Mouse (Mus musculus) MEL (cell line): ENCODE measurements around the gene Rnase13. TPM values are rescaled to one million over a fixed set of nuclear protein-coding genes. Genes with fewer than 3 reads are reported as not detected.

Source experiments
- DNase-seq: peaks from one replicate; pipeline ENCODE4 v3.0.0; 2011; ENCODE audit warnings: low read depth, low spot score
- H3K27ac ChIP-seq: 2 replicates; pipeline ENCODE4 v1.5.1; 2012; ENCODE audit warnings: low read depth, mild to moderate bottlenecking, control low read depth, low read length, moderate library complexity; ENCODE audit not compliant: control insufficient read depth
- H3K27me3 ChIP-seq, 2 experiments: fragments of 150-350 bp in 1 of 2; sonication (generic) in 1 of 2; 2 replicates each; pipeline ENCODE4 v1.6.1; 2012; ENCODE audit warnings: low read length in 2 of 2, mild to moderate bottlenecking in 2 of 2, improper control_type of control experiment in 1 of 2, moderate library complexity in 1 of 2; ENCODE audit not compliant: insufficient read depth in 2 of 2, control insufficient read depth in 1 of 2
- H3K36me3 ChIP-seq, 2 experiments: 2 replicates each; pipeline ENCODE4 v1.6.1; 2012 to 2014; ENCODE audit warnings: low read length in 2 of 2, improper control_type of control experiment in 1 of 2, inconsistent platforms in 1 of 2, mild to moderate bottlenecking in 1 of 2; ENCODE audit not compliant: insufficient read depth in 2 of 2, control insufficient read depth in 1 of 2
- H3K4me1 ChIP-seq, 2 experiments: fragments of 150-350 bp in 1 of 2; sonication (generic) in 1 of 2; 2 replicates each; pipeline ENCODE4 v1.6.1; 2012; ENCODE audit warnings: low read length in 2 of 2, improper control_type of control experiment in 1 of 2, mild to moderate bottlenecking in 1 of 2; ENCODE audit not compliant: insufficient read depth in 2 of 2, control insufficient read depth in 1 of 2
- H3K4me3 ChIP-seq, 2 experiments: fragments of 150-350 bp in 1 of 2; sonication (generic) in 1 of 2; 2 replicates each; pipeline ENCODE4 v1.5.1; 2012; ENCODE audit warnings: low read depth in 2 of 2, low read length in 2 of 2, mild to moderate bottlenecking in 2 of 2, moderate library complexity in 2 of 2, control low read depth in 1 of 2, improper control_type of control experiment in 1 of 2; ENCODE audit not compliant: control insufficient read depth in 1 of 2, insufficient read depth in 1 of 2
- H3K79me2 ChIP-seq: 2 replicates; pipeline ENCODE4 v1.6.1; 2012; ENCODE audit warnings: mild to moderate bottlenecking, low read length, moderate library complexity; ENCODE audit not compliant: control insufficient read depth, poor library complexity, insufficient read depth
- H3K9ac ChIP-seq: 2 replicates; pipeline ENCODE4 v1.6.1; 2012; ENCODE audit warnings: low read depth, mild to moderate bottlenecking, control low read depth, low read length, moderate library complexity; ENCODE audit not compliant: control insufficient read depth, poor library complexity, severe bottlenecking
- H3K9me3 ChIP-seq: fragments of 150-350 bp; sonication (generic); replicated peaks from 2 replicates; pipeline ENCODE4 v1.6.1; 2012; ENCODE audit warnings: mild to moderate bottlenecking, low read length, improper control_type of control experiment, moderate library complexity; ENCODE audit not compliant: insufficient read depth
- BHLHE40 ChIP-seq: IDR thresholded peaks from 2 replicates; pipeline ENCODE4 v1.6.1; 2012; ENCODE audit warnings: low read depth, mild to moderate bottlenecking, inconsistent platforms, low read length, improper control_type of control experiment, borderline replicate concordance
- E2F4 ChIP-seq: IDR thresholded peaks from 2 replicates; pipeline ENCODE4 v1.6.1; 2011; ENCODE audit warnings: low read depth, low read length, improper control_type of control experiment, borderline replicate concordance
- ELF1 ChIP-seq: IDR thresholded peaks from 2 replicates; pipeline ENCODE4 v1.6.1; 2014; ENCODE audit warnings: low read depth, mild to moderate bottlenecking, inconsistent platforms, low read length, improper control_type of control experiment, moderate library complexity
- EP300 ChIP-seq, 2 experiments: IDR thresholded peaks; 2 replicates each; pipeline ENCODE4 v1.6.1; 2011; ENCODE audit warnings: improper control_type of control experiment in 2 of 2, low read length in 2 of 2, low read depth in 1 of 2, mild to moderate bottlenecking in 1 of 2
- ETS1 ChIP-seq: IDR thresholded peaks from 2 replicates; pipeline ENCODE4 v1.6.1; 2012; ENCODE audit warnings: low read depth, mild to moderate bottlenecking, inconsistent platforms, low read length, improper control_type of control experiment, moderate library complexity
- JUND ChIP-seq: IDR thresholded peaks from 2 replicates; pipeline ENCODE4 v1.6.1; 2011; ENCODE audit warnings: low read depth, mild to moderate bottlenecking, improper control_type of control experiment, low read length
- KAT2A ChIP-seq: conservative IDR thresholded peaks from 2 replicates; pipeline ENCODE4 v1.6.1; 2012; ENCODE audit warnings: low read depth, low read length, improper control_type of control experiment, inconsistent platforms
- MAX ChIP-seq: IDR thresholded peaks from 2 replicates; pipeline ENCODE4 v1.6.1; 2011; ENCODE audit warnings: low read length, improper control_type of control experiment
- MAZ ChIP-seq: IDR thresholded peaks from 2 replicates; pipeline ENCODE4 v1.6.1; 2012; ENCODE audit warnings: low read depth, mild to moderate bottlenecking, inconsistent platforms, low read length, improper control_type of control experiment
- MEF2A ChIP-seq: IDR thresholded peaks from 2 replicates; pipeline ENCODE4 v1.6.1; 2014; ENCODE audit warnings: low read depth, mild to moderate bottlenecking, inconsistent platforms, low read length, improper control_type of control experiment; ENCODE audit not compliant: poor library complexity, insufficient replicate concordance, severe bottlenecking; ENCODE audit errors: extremely low read depth
- NRF1 ChIP-seq: IDR thresholded peaks from 2 replicates; pipeline ENCODE4 v1.6.1; 2014; ENCODE audit warnings: low read depth, mild to moderate bottlenecking, inconsistent platforms, low read length, improper control_type of control experiment, moderate library complexity; ENCODE audit not compliant: poor library complexity, insufficient read depth, severe bottlenecking
- POLR2A ChIP-seq, 2 experiments: IDR thresholded peaks; 2 replicates each; pipeline ENCODE4 v1.6.1; 2011 to 2012; ENCODE audit warnings: low read length in 2 of 2, mild to moderate bottlenecking in 2 of 2, control low read depth in 1 of 2, improper control_type of control experiment in 1 of 2, low read depth in 1 of 2, moderate library complexity in 1 of 2; ENCODE audit not compliant: control insufficient read depth in 1 of 2, insufficient read depth in 1 of 2, poor library complexity in 1 of 2
- SIN3A ChIP-seq: IDR thresholded peaks from 2 replicates; pipeline ENCODE4 v1.6.1; 2012; ENCODE audit warnings: low read length, improper control_type of control experiment, inconsistent platforms
- TBP ChIP-seq: IDR thresholded peaks from 2 replicates; pipeline ENCODE4 v1.8.0; 2011; ENCODE audit warnings: low read depth, low read length, improper control_type of control experiment
- ZKSCAN1 ChIP-seq: IDR thresholded peaks from 2 replicates; pipeline ENCODE4 v1.6.1; 2012; ENCODE audit warnings: low read depth, mild to moderate bottlenecking, inconsistent platforms, low read length, improper control_type of control experiment, moderate library complexity
- ZNF384 ChIP-seq: IDR thresholded peaks from 2 replicates; pipeline ENCODE4 v1.6.1; 2012; ENCODE audit warnings: low read depth, mild to moderate bottlenecking, inconsistent platforms, low read length, improper control_type of control experiment
- polyA plus RNA-seq, 2 experiments: library from polyadenylated mRNA; stranded (reverse) in 1 of 2; unstranded in 1 of 2; fragments of >175 nt in 1 of 2; fragments of >200 nt in 1 of 2; gene quantifications; 2 replicates each; pipeline versions ENCODE4 v1.2.1 to v1.2.4; 2012; ENCODE audit warnings: low replicate concordance in 2 of 2, low read depth in 1 of 2; ENCODE audit not compliant: insufficient read length in 2 of 2, insufficient read depth in 1 of 2, missing spikeins in 1 of 2
- total RNA-seq: library from RNA; depleted of rRNA; stranded (reverse); fragments of 300-350 nt; gene quantifications from 2 replicates; pipeline ENCODE4 v1.2.3, GENCODE M21; 2012

Gene Rnase13
- total and polyA plus RNA-seq, 3 experiments: not detected

- Histone ChIP-seq H3K36me3 (peaks cover 0 to 5% of the 10 kb centered on the region in 2 experiments; a peak in 2 of 4 replicates), H3K9ac (peak overlapping the region; percentile 54), H3K4me1 (peaks cover 2 to 9% of the 10 kb centered on the region in 2 experiments), H3K27me3 (no peaks in the 10 kb centered on the region), H3K27ac (no peak overlapping the region; the same call in 1 of the 2 replicates), H3K9me3 (no peaks in the 10 kb centered on the region), H3K4me3 (peak overlapping the region; percentile 70 to 97), H3K79me2 (no peaks in the 10 kb centered on the region)
- TF ChIP-seq MAZ: peak; percentile 71
- peak in 1 of 2 experiments; percentile 8; a peak in 1 of 4 replicates for TF ChIP-seq POLR2A (IDR thresholded peaks at IDR 0.05; ENCODE audit: control insufficient read depth in 1 of 2, insufficient read depth in 1 of 2, low read depth in 1 of 2, low read length in 2 of 2, poor library complexity in 1 of 2)
- peak; percentile 31; the same call in 1 of the 2 replicates for TF ChIP-seq TBP
- TF ChIP-seq ZKSCAN1: no peak
- TF ChIP-seq SIN3A: peak; percentile 38; the same call in 1 of the 2 replicates
- TF ChIP-seq KAT2A: no peak
- peak; percentile 94 for DNase-seq
Observed at GRCm38 (mm10) chr14:51913062-51913959, 9.3 kb downstream of the Rnase13 start.

GRCm38 (mm10) chr14:51912391-51913061 lies 10.0 kb downstream of the Rnase13 start:
- Histone ChIP-seq H3K9me3 (no peaks in the 10 kb centered on the region), H3K27ac (peak overlapping the region; percentile 1; the same call in 1 of the 2 replicates), H3K4me3 (peak overlapping the region; percentile 70 to 97), H3K79me2 (no peaks in the 10 kb centered on the region), H3K27me3 (no peaks in the 10 kb centered on the region), H3K4me1 (peaks cover 2 to 10% of the 10 kb centered on the region in 2 experiments), H3K9ac (peak overlapping the region; percentile 54), H3K36me3 (peaks cover 0 to 5% of the 10 kb centered on the region in 2 experiments; a peak in 2 of 4 replicates)
- 0 out of 2 replicates have a peak, but pooled peaks have one; percentile 2 for TF ChIP-seq SIN3A
- TF ChIP-seq POLR2A (IDR thresholded peaks at IDR 0.05; ENCODE audit: control insufficient read depth in 1 of 2, insufficient read depth in 1 of 2, low read depth in 1 of 2, low read length in 2 of 2, poor library complexity in 1 of 2): 0 out of 4 replicates have a peak, but pooled peaks of 1 of the 2 experiments have one; percentile 33
- TF ChIP-seq BHLHE40: no peak
- TF ChIP-seq MAX: no peak; the same call in 1 of the 2 replicates
- 0 out of 2 replicates have a peak, but pooled peaks have one; percentile 12 for TF ChIP-seq ZNF384
- DNase-seq: peak; percentile 56

- Histone ChIP-seq H3K9ac (no peak overlapping the region), H3K9me3 (no peaks in the 10 kb centered on the region), H3K4me3 (no peak overlapping the region), H3K36me3 (peaks cover 0 to 14% of the 10 kb centered on the region in 2 experiments; a peak in 2 of 4 replicates), H3K27ac (no peak overlapping the region), H3K27me3 (no peaks in the 10 kb centered on the region), H3K4me1 (peaks cover 2 to 23% of the 10 kb centered on the region in 2 experiments), H3K79me2 (no peaks in the 10 kb centered on the region)
- TF ChIP-seq NRF1 (no peak), ZNF384 (no peak), MEF2A (no peak), MAX (no peak), ETS1 (no peak), JUND (no peak), E2F4 (no peak), ZKSCAN1 (no peak), EP300 (IDR thresholded peaks at IDR 0.05; ENCODE audit: low read depth in 1 of 2, low read length in 2 of 2) (no peak), POLR2A (IDR thresholded peaks at IDR 0.05; ENCODE audit: control insufficient read depth in 1 of 2, insufficient read depth in 1 of 2, low read depth in 1 of 2, low read length in 2 of 2, poor library complexity in 1 of 2) (no peak), MAZ (no peak), ELF1 (no peak)
- DNase-seq: no peak
Observed at GRCm38 (mm10) chr14:51911301-51911700, 11.3 kb downstream of the Rnase13 start.
